Mouse (Mus musculus) stomach, embryonic 15.5 days (tissue): ENCODE data around the gene Padi1. TPM values are rescaled to one million over a fixed set of nuclear protein-coding genes. Genes with fewer than 3 reads are reported as not detected.
A peak's percentile ranks its signal among the peaks of the same experiment; 100 is the strongest.

ENCODE experiments used
- ATAC-seq: fragments of 200-750 bp; cut with Nextera tagmentation; 2 replicates; pipeline ENCODE4 v1.8.0; 2017; ENCODE audit warnings: low read depth, moderate number of reproducible peaks, moderate TSS enrichment; ENCODE audit not compliant: insufficient read depth, low FRiP score
- H3K27ac ChIP-seq: fragments of 300-500 bp; sonication (generic); 2 replicates; pipeline ENCODE4 v1.5.1; 2015; ENCODE audit warnings: mild to moderate bottlenecking, inconsistent platforms
- H3K27me3 ChIP-seq: fragments of 300-500 bp; sonication (generic); replicated peaks from 2 replicates; pipeline ENCODE4 v1.6.1; 2015; ENCODE audit warnings: inconsistent platforms
- H3K36me3 ChIP-seq: fragments of 300-500 bp; sonication (generic); 2 replicates; pipeline ENCODE4 v1.6.1; 2015; ENCODE audit warnings: inconsistent platforms
- H3K4me1 ChIP-seq: fragments of 300-500 bp; sonication (generic); 2 replicates; pipeline ENCODE4 v1.6.1; 2015; ENCODE audit warnings: inconsistent platforms
- H3K4me2 ChIP-seq: fragments of 300-500 bp; sonication (generic); 2 replicates; pipeline ENCODE4 v1.6.1; 2015; ENCODE audit warnings: mild to moderate bottlenecking, inconsistent platforms
- H3K4me3 ChIP-seq: fragments of 300-500 bp; sonication (generic); replicated peaks from 2 replicates; pipeline ENCODE4 v1.5.1; 2015; ENCODE audit warnings: inconsistent platforms
- H3K9ac ChIP-seq: fragments of 300-500 bp; sonication (generic); 2 replicates; pipeline ENCODE4 v1.6.1; 2015; ENCODE audit warnings: inconsistent platforms
- H3K9me3 ChIP-seq: fragments of 300-500 bp; sonication (generic); 2 replicates; pipeline ENCODE4 v1.6.1; 2016; ENCODE audit warnings: inconsistent platforms
- WGBS: fragments of 180-500 bp; shearing (Covaris S2); methylation state at CpG from one replicate; pipeline ENCODE4 v1.1.7; 2015; 5-methylcytosine and 5-hydroxymethylcytosine counted together
- polyA plus RNA-seq: library from polyadenylated mRNA; unstranded; fragments of >200 nt; fragmentation: Nextera tagmentation; extraction: Ambion mirVana; gene quantifications from 2 replicates; pipeline ENCODE4 v1.2.1, GENCODE M21; 2015

Gene Padi1
- polyA plus RNA-seq, 1 experiment from 2014 or later: 0.23 TPM

GRCm38 (mm10) chr4:140775876-140776275, 69.7 kb downstream of the Padi1 start:
- Histone ChIP-seq H3K9ac (no peak overlapping the region), H3K27me3 (no peaks in the 10 kb centered on the region), H3K36me3 (no peaks in the 10 kb centered on the region), H3K4me3 (no peak overlapping the region), H3K4me2 (no peak overlapping the region), H3K9me3 (no peaks in the 10 kb centered on the region), H3K4me1 (0 out of 2 replicates have a peak, but pooled peaks cover 4% of the 10 kb centered on the region), H3K27ac (no peak overlapping the region)
- ATAC-seq: no peak
- WGBS: 80% methylated on average over 10 of the region's 10 CpGs

GRCm38 (mm10) chr4:140774893-140775292, 70.7 kb downstream of the Padi1 start:
- Histone ChIP-seq H3K4me3 (no peak overlapping the region), H3K9me3 (no peaks in the 10 kb centered on the region), H3K36me3 (no peaks in the 10 kb centered on the region), H3K4me2 (no peak overlapping the region), H3K27ac (no peak overlapping the region), H3K27me3 (no peaks in the 10 kb centered on the region), H3K9ac (no peak overlapping the region), H3K4me1 (0 out of 2 replicates have a peak, but pooled peaks cover 7% of the 10 kb centered on the region)
- 85% methylated on average over 9 of the region's 9 CpGs for WGBS
- no peak for ATAC-seq

GRCm38 (mm10) chr4:140774025-140774800, 71.4 kb downstream of the Padi1 start, which contains the start of gene Padi4:
TSS of gene Padi4 (minus strand) at chr4:140774236.
- Histone ChIP-seq H3K36me3 (no peaks in the 10 kb centered on the region), H3K27ac (no peak within 1 kb of the TSS), H3K4me2 (no peak within 1 kb of the TSS), H3K27me3 (no peaks in the 10 kb centered on the region), H3K9me3 (no peaks in the 10 kb centered on the region), H3K4me1 (0 out of 2 replicates have a peak, but pooled peaks cover 4% of the 10 kb centered on the region), H3K4me3 (no peak within 1 kb of the TSS), H3K9ac (no peak within 1 kb of the TSS)
- 76% methylated on average over 21 of the region's 21 CpGs for WGBS
- ATAC-seq: no peak

GRCm38 (mm10) chr4:140771091-140771490, 74.5 kb downstream of the Padi1 start:
- 34% methylated on average over 4 of the region's 4 CpGs for WGBS
- Histone ChIP-seq H3K4me3 (no peak overlapping the region), H3K36me3 (no peaks in the 10 kb centered on the region), H3K9me3 (no peaks in the 10 kb centered on the region), H3K4me2 (0 out of 2 replicates have a peak overlapping the region, but pooled peaks have one; percentile 10), H3K9ac (no peak overlapping the region), H3K27me3 (no peaks in the 10 kb centered on the region), H3K27ac (no peak overlapping the region), H3K4me1 (0 out of 2 replicates have a peak, but pooled peaks cover 4% of the 10 kb centered on the region)
- ATAC-seq: peak; percentile 71; the same call in 1 of the 2 replicates

- H3K27me3 ChIP-seq: no peaks in the 10 kb centered on the region
- H3K36me3 ChIP-seq: no peaks in the 10 kb centered on the region
- H3K9ac ChIP-seq: no peak overlapping the region
- peak overlapping the region; percentile 17 for H3K27ac ChIP-seq
- 7% methylated on average over 13 of the region's 13 CpGs for WGBS
- peak overlapping the region; percentile 33 for H3K4me3 ChIP-seq
- ATAC-seq: peak; percentile 41; the same call in 1 of the 2 replicates
- peak overlapping the region; percentile 48 for H3K4me2 ChIP-seq
- H3K9me3 ChIP-seq: no peaks in the 10 kb centered on the region
- 0 out of 2 replicates have a peak, but pooled peaks cover 4% of the 10 kb centered on the region for H3K4me1 ChIP-seq
Observed at GRCm38 (mm10) chr4:140770433-140770832, 75.1 kb downstream of the Padi1 start.

- Histone ChIP-seq H3K9ac (no peak overlapping the region), H3K9me3 (no peaks in the 10 kb centered on the region), H3K4me1 (0 out of 2 replicates have a peak, but pooled peaks cover 4% of the 10 kb centered on the region), H3K27ac (no peak overlapping the region), H3K4me3 (no peak overlapping the region), H3K36me3 (no peaks in the 10 kb centered on the region), H3K4me2 (no peak overlapping the region), H3K27me3 (no peaks in the 10 kb centered on the region)
- WGBS: 77% methylated on average over 4 of the region's 5 CpGs
- ATAC-seq: no peak
Observed at GRCm38 (mm10) chr4:140768973-140769372, 76.6 kb downstream of the Padi1 start.

- Histone ChIP-seq H3K27me3 (no peaks in the 10 kb centered on the region), H3K4me1 (0 out of 2 replicates have a peak, but pooled peaks cover 4% of the 10 kb centered on the region), H3K4me3 (no peak overlapping the region), H3K4me2 (no peak overlapping the region), H3K9ac (no peak overlapping the region), H3K36me3 (no peaks in the 10 kb centered on the region), H3K9me3 (no peaks in the 10 kb centered on the region), H3K27ac (no peak overlapping the region)
- ATAC-seq: no peak
- WGBS: 66% methylated on average over 3 of the region's 3 CpGs
Observed at GRCm38 (mm10) chr4:140765936-140766335, 79.6 kb downstream of the Padi1 start.

GRCm38 (mm10) chr4:140763158-140763557, 82.4 kb downstream of the Padi1 start:
- 0 out of 2 replicates have a peak, but pooled peaks have one; percentile 54 for ATAC-seq
- H3K4me1 ChIP-seq: no peaks in the 10 kb centered on the region
- 12% methylated on average over 9 of the region's 9 CpGs for WGBS

More at GRCm38 (mm10) chr4:140763158-140763557, 82.4 kb downstream of the Padi1 start:
- Histone ChIP-seq H3K27ac (no peak overlapping the region), H3K4me3 (no peak overlapping the region), H3K9ac (no peak overlapping the region), H3K27me3 (no peaks in the 10 kb centered on the region), H3K9me3 (no peaks in the 10 kb centered on the region), H3K36me3 (no peaks in the 10 kb centered on the region), H3K4me2 (no peak overlapping the region)

Other genes starting within 250 kb of the Padi1 start
- gene Arhgef10l, start 179.8 kb downstream of the Padi1 start, polyA plus RNA-seq: 15.2 and 15.9 TPM in 2 replicates
- 46.5 and 47.9 TPM in 2 replicates for gene Rcc2, start 145.2 kb downstream of the Padi1 start, polyA plus RNA-seq
- 0.19 and 0.49 TPM in 2 replicates for gene Padi6, start 103.1 kb downstream of the Padi1 start, polyA plus RNA-seq
- gene Padi4, start 71.5 kb downstream of the Padi1 start, polyA plus RNA-seq: 1.7 and 2.8 TPM in 2 replicates
- gene Padi3, start 35.1 kb downstream of the Padi1 start, polyA plus RNA-seq: 0.09 and 0.18 TPM in 2 replicates
- gene Padi2, start 60.6 kb upstream of the Padi1 start, polyA plus RNA-seq: 2.7 and 3.0 TPM in 2 replicates
- 419 and 423 TPM in 2 replicates for gene Sdhb, start 115.4 kb upstream of the Padi1 start, polyA plus RNA-seq
- gene Atp13a2, start 141.1 kb upstream of the Padi1 start, polyA plus RNA-seq: 42.7 and 45.9 TPM in 2 replicates
- gene Mfap2, start 164.6 kb upstream of the Padi1 start, polyA plus RNA-seq: 418 and 436 TPM in 2 replicates
- 4.2 and 5.9 TPM in 2 replicates for gene Crocc, start 214.8 kb upstream of the Padi1 start, polyA plus RNA-seq
- gene Necap2, start 232.6 kb upstream of the Padi1 start, polyA plus RNA-seq: 81.4 and 82.0 TPM in 2 replicates
- 0.05 and 0.15 TPM in 2 replicates for gene Spata21, start 242.6 kb upstream of the Padi1 start, polyA plus RNA-seq